Mouse (Mus musculus) embryo, embryonic 10.5 days (tissue): ENCODE results near the gene Unc50.

Source experiments
- DNase-seq: peaks from one replicate; pipeline ENCODE4 v3.0.0-alpha.2; 2015; ENCODE audit warnings: low spot score

The Unc50 gene

DNA sequence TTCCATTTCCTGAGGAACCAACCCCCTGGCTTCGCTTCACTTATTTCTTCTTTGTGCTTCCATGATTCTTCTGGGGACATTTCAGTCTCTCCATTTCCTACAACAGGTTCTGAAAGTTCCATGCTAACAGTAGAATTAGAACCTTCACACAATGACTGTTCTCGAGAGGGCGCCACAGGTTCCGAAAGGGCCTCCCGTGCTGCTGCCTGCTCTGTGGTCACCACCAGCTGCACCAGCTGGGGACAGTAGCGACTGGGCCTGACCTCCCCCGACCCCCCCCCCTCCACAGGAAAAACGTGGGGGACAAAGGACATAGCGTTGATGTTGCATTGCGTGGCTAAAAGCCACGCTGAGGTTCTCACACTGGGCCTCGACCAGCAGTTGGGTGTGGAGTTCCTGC is 58.6 kb downstream of the Unc50 start:
- DNase-seq = no peak
